Mouse (Mus musculus) embryonic facial prominence, embryonic 13.5 days (tissue): ENCODE measurements at regions not wholly inside any gene's neighbourhood (a gene's known extent, or its start where the extent isn't known, plus 50 kb on each side); places are given as distances from the start of the nearest gene placed in this dataset.

Experiments used
- ATAC-seq: fragments of 200-750 bp; cut with Nextera tagmentation; 2 replicates; pipeline ENCODE4 v1.8.0; 2017; ENCODE audit warnings: low read depth; ENCODE audit not compliant: insufficient number of reproducible peaks, insufficient read depth, low FRiP score, low TSS enrichment
- H3K27ac ChIP-seq: fragments of 300-500 bp; sonication (generic); 2 replicates; pipeline ENCODE4 v1.5.1; 2015; ENCODE audit warnings: moderate library complexity, mild to moderate bottlenecking, inconsistent platforms
- H3K27me3 ChIP-seq: fragments of 300-500 bp; sonication (generic); 2 replicates; pipeline ENCODE4 v1.6.1; 2015; ENCODE audit warnings: mild to moderate bottlenecking, inconsistent platforms
- H3K36me3 ChIP-seq: fragments of 300-500 bp; sonication (generic); 2 replicates; pipeline ENCODE4 v1.6.1; 2015; ENCODE audit warnings: mild to moderate bottlenecking, inconsistent platforms
- H3K4me1 ChIP-seq: fragments of 300-500 bp; sonication (generic); 2 replicates; pipeline ENCODE4 v1.6.1; 2015; ENCODE audit warnings: inconsistent platforms
- H3K4me2 ChIP-seq: fragments of 300-500 bp; sonication (generic); 2 replicates; pipeline ENCODE4 v1.6.1; 2015; ENCODE audit warnings: moderate library complexity, mild to moderate bottlenecking, inconsistent platforms
- H3K4me3 ChIP-seq: fragments of 300-500 bp; sonication (generic); 2 replicates; pipeline ENCODE4 v1.5.1; 2015; ENCODE audit warnings: mild to moderate bottlenecking, inconsistent platforms
- H3K9ac ChIP-seq: fragments of 300-500 bp; sonication (generic); 2 replicates; pipeline ENCODE4 v1.6.1; 2015; ENCODE audit warnings: mild to moderate bottlenecking, inconsistent platforms
- H3K9me3 ChIP-seq: fragments of 300-500 bp; sonication (generic); 2 replicates; pipeline ENCODE4 v1.6.1; 2016; ENCODE audit warnings: inconsistent platforms
- WGBS: fragments of 180-500 bp; shearing (Covaris S2); methylation state at CpG from one replicate; pipeline ENCODE4 v1.1.7; 2015; ENCODE audit warnings: mixed read lengths; 5-methylcytosine and 5-hydroxymethylcytosine counted together

DNA sequence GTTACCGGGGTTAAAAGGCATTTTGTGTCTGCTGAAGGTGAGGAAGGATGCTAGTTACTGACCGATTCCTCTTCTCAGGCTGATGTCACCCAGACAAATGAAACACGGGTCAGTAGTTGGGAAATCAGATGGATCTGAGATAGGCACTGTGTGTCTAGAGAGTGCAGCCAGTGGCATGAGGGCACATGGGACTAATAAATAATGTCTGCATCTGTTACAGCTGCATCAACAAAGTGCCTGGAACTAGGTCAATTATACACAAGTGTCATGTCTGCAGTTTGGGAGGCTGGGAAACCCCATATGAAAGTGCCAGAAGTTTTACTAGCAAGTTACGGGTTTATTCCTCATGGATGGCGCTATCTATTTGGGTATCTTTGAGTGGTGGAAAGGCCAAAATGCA, 68.8 kb downstream of the Cxcl12 start:
- Histone ChIP-seq H3K9ac (no peak overlapping the region), H3K36me3 (no peaks in the 10 kb centered on the region), H3K4me2 (no peak overlapping the region), H3K4me1 (no peaks in the 10 kb centered on the region), H3K27me3 (peaks cover 9% of the 10 kb centered on the region; the same call in 1 of the 2 replicates), H3K4me3 (no peak overlapping the region), H3K9me3 (no peaks in the 10 kb centered on the region), H3K27ac (no peak overlapping the region)
- 73% methylated on average over 5 of the region's 5 CpGs for whole genome bisulfite sequencing
- ATAC-seq = no peak

DNA sequence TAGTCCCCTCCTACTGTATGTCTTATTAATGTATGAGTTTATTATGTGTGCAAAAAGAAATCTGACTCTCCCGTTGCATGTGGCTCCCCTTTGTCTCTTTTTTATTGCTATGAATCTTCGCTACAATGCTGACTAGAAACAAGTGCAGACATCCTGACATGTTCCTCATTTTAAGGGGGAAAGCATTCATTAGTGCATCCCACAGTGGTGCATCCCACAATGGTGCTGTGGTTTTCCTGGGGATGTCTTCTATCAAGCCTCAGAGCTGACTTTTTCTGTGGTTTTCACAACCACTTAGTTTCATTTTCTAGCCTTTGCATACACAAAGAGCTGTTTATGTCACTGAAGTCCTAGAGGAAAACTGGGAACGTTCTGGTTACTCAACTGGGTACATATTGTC, 72.9 kb downstream of the Cxcl12 start:
- Histone ChIP-seq H3K9me3 (no peaks in the 10 kb centered on the region), H3K27ac (no peak overlapping the region), H3K36me3 (no peaks in the 10 kb centered on the region), H3K27me3 (peaks cover 23% of the 10 kb centered on the region), H3K4me2 (no peak overlapping the region), H3K4me1 (no peaks in the 10 kb centered on the region; the same call in 1 of the 2 replicates), H3K4me3 (no peak overlapping the region), H3K9ac (no peak overlapping the region)
- 47% methylated on average over 3 of the region's 3 CpGs for WGBS
- no peak for ATAC-seq

DNA sequence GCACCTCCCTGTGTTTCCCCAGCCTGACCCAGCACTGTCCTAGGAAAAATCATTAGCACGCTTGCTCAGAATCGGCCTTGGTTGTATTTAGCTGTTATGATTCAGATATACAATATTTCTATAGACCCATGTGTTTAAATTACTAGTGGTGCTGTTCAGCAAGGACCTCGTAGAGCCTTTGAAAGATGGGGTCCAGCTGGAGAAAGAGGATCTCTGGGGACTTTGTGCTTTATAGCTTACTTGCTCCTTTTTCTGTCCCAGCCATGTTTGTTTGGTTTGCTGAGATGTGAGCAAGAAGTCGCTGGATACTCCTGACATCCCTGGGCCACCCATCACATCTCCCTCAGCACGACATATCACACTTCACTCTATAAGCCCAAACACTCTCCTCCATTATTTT, 77.1 kb downstream of the Cxcl12 start:
- 88% methylated on average over 5 of the region's 5 CpGs for WGBS
- no peak for ATAC-seq

DNA sequence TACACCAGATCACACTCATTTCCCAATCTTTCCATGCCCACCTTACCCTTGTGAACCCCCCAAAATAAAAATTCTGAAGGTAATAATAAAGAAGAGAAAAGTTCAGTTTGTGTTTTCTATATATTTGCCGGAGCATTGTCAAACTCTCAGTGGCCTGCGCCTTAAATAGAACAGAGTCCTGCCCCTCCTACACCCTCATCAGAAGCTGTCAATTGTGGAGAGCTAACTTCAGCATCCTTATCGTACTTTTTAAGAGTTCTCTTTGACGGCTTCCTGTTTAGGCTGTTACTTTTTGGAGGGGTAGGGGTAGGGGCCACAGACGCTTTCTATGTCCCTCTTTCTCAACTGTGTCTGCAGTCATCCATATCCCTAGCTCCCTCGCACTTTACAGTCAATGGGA, 77.5 kb downstream of the Cxcl12 start:
- H3K9me3 ChIP-seq = no peaks in the 10 kb centered on the region
- H3K27ac ChIP-seq = no peak overlapping the region
- 83% methylated on average over 6 of the region's 6 CpGs for WGBS
- peaks cover 8% of the 10 kb centered on the region; the same call in 1 of the 2 replicates for H3K4me1 ChIP-seq
- ATAC-seq = no peak
- no peak overlapping the region for H3K4me2 ChIP-seq
- no peak overlapping the region for H3K4me3 ChIP-seq
- H3K36me3 ChIP-seq = no peaks in the 10 kb centered on the region
- peaks cover 19% of the 10 kb centered on the region for H3K27me3 ChIP-seq
- no peak overlapping the region for H3K9ac ChIP-seq

More for the DNA sequence above, 77.1 kb downstream of the Cxcl12 start:
- Histone ChIP-seq H3K27me3 (peaks cover 19% of the 10 kb centered on the region), H3K9me3 (no peaks in the 10 kb centered on the region), H3K4me3 (no peak overlapping the region), H3K36me3 (no peaks in the 10 kb centered on the region), H3K4me2 (no peak overlapping the region), H3K4me1 (peaks cover 6% of the 10 kb centered on the region; the same call in 1 of the 2 replicates), H3K27ac (no peak overlapping the region), H3K9ac (no peak overlapping the region)

DNA sequence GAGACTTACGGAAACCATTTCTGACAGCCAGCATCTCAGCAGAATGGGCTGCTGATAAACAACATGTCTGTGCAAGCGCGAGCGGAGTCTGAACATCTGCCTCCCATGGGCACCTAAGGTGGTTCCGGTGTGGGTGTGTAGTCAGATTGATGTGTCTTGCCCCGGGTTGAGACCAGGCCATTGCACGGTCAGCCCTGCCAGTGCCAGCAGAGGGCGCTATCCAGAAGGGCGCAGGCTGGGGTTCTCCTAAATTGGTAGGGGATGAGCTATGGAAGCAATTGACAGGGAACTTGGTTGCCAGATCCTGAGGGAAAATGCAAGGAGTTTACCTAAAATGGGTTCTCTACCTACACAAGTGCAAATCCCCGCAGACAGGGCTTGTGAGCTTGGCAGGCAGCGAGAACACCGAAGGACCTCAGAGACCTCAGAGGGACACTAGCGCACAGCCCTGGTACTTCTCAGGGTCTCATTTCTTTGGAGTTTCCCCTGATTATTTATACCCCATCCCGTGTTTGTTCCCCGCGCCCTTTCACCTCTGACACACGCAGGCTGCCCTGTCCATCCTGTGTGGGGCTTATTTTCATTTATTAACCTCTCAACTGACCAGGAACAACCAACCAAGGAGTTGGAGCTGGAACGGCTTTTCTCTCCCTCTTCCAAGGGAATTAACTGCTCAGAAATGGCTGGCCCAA, 81.0 kb downstream of the Cxcl12 start:
- WGBS = 82% methylated on average over 18 of the region's 18 CpGs
- peaks cover 14% of the 10 kb centered on the region for H3K4me1 ChIP-seq

DNA sequence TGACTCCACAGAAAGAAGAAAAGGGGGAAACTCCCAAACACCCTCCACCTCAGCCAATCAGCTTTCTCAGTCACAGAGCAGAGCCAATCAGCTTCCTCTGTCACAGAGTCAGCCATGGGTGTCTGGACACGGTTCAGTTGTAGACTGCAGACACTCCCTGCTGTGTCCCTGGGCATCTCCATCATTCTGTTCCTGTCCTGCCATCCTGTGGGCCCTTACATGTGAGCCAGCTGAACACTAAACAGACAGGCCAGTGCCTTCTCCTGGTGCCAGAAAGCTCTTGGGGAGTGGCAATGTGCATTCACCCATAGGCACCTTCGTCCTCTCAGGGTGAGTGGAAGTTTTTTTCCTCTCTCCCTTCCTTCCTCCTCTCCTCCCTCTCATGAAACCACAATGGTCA, 81.7 kb downstream of the Cxcl12 start:
- Histone ChIP-seq H3K27me3 (peaks cover 7% of the 10 kb centered on the region; the same call in 1 of the 2 replicates), H3K4me2 (no peak overlapping the region), H3K36me3 (no peaks in the 10 kb centered on the region), H3K27ac (no peak overlapping the region), H3K4me1 (peaks cover 18% of the 10 kb centered on the region), H3K9ac (no peak overlapping the region), H3K4me3 (no peak overlapping the region), H3K9me3 (no peaks in the 10 kb centered on the region)
- 49% methylated on average over 2 of the region's 2 CpGs for WGBS
- no peak for ATAC-seq

More for the DNA sequence above, 81.0 kb downstream of the Cxcl12 start:
- Histone ChIP-seq H3K27ac (no peak overlapping the region), H3K27me3 (peaks cover 7% of the 10 kb centered on the region), H3K9me3 (no peaks in the 10 kb centered on the region), H3K9ac (no peak overlapping the region), H3K4me2 (no peak overlapping the region), H3K36me3 (no peaks in the 10 kb centered on the region), H3K4me3 (no peak overlapping the region)
- ATAC-seq = no peak

DNA sequence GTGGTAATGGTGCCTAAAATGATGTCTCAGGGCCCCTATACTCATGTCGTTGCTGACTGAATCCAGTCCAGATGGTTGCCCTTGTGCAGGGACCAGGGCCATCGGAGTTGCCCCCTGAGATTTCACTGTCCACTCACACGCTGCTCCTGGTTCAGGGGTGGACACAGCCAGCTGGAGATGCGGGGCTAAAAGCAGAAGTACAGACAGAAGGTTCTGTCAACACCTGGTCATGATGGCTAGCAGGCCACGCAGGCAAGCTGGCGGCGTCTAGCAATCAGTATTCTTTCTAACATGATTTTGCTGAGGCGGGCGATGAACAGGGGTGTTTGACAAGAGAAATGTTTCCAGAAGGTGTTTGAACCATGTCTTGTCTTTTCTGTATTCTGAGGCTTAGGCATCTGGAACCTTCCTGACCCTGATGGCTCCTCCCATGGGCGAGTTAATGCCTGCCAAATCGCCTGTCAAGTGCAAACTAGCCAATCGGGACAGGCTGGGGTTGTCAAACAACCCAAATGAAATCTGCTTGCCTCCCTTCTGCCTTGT, 83.1 kb downstream of the Cxcl12 start:
- Histone ChIP-seq H3K9me3 (no peaks in the 10 kb centered on the region), H3K27ac (no peak overlapping the region), H3K36me3 (no peaks in the 10 kb centered on the region), H3K4me1 (peaks cover 18% of the 10 kb centered on the region), H3K4me2 (no peak overlapping the region), H3K27me3 (peaks cover 7% of the 10 kb centered on the region; the same call in 1 of the 2 replicates), H3K4me3 (no peak overlapping the region), H3K9ac (no peak overlapping the region)
- 70% methylated on average over 12 of the region's 12 CpGs for WGBS
- ATAC-seq = no peak

DNA sequence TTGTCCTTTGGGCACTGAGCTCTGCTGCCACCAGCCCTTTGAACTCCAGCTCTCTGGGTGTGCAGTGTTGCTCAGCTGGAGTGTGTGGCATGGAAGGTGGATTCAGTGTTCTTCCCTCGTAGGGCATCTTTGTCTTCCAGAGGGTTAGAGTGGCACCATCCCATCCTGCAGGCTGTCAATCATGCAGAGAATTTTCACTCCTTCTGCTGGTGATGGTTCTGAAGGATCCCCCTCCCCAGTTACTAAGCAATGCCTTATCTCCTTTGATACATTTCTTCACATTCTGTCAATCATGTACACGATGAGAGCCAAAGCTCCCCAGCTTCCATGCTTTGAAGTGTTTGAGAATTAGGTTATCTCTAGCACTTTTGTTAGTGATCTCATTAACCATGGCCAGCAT, 84.0 kb downstream of the Cxcl12 start:
- Histone ChIP-seq H3K27me3 (peaks cover 7% of the 10 kb centered on the region; the same call in 1 of the 2 replicates), H3K9me3 (no peaks in the 10 kb centered on the region), H3K36me3 (no peaks in the 10 kb centered on the region), H3K4me2 (no peak overlapping the region), H3K9ac (no peak overlapping the region), H3K4me3 (no peak overlapping the region), H3K4me1 (peaks cover 17% of the 10 kb centered on the region), H3K27ac (no peak overlapping the region)
- no peak for ATAC-seq
- WGBS = 71% methylated on average over 2 of the region's 2 CpGs

DNA sequence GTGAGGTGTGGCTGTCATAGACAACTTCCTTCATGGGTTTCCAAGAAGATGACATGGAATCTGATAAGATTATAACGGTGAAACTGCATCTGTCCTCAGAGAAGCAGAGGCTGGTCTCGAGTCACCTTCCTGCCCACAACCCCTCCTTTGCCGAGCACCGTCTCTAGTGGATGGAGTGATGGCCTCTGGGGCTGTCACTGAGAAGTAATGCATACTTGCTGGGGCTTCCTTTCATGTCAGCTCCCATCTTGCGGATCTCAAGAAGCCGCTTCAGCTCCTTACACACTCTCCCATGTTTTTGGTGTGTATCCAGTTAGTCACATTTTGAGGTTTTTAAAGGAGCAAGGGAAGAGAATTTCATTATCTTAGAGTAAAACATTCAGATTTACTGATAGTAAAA, 84.7 kb downstream of the Cxcl12 start:
- no peak overlapping the region for H3K4me2 ChIP-seq
- WGBS = 63% methylated on average over 6 of the region's 6 CpGs
- ATAC-seq = no peak

DNA sequence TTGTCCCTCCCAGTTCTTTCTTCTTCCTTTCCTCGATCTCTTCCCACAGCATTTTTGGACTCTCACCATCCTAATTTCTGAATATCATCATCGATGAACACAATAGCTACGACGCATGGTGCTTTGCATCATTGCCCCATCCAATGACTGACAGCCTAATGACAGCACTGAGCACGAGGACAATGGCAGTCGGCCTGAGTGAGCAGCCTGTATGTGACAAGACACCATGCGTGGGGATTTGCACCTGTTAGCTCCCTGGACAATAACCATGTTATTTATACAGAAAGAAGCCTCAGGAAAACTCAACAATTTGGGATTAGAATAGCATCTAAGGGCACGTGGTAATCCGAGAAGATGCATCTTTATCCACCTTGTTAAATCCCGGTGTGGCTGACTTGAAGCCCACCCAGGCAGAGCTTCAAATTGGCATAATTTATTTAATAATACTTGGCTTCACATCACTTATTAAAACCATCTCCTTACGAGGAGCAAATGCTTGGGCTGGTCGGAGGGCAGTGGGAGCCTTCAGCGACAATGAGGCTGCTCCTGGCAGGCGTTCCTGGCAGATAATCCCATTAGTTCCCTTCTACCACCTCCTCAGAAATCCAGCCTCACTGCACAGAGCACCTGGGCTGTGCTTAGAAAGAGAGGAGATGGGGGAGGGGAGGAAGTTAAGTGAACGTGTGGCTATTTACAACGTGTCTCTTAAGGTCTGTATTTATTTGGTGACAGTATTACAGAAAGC, 85.4 kb downstream of the Cxcl12 start:
- Histone ChIP-seq H3K9me3 (no peaks in the 10 kb centered on the region), H3K4me3 (no peak overlapping the region), H3K27ac (no peak overlapping the region), H3K9ac (no peak overlapping the region), H3K27me3 (peaks cover 7% of the 10 kb centered on the region; the same call in 1 of the 2 replicates), H3K36me3 (no peaks in the 10 kb centered on the region), H3K4me1 (peaks cover 13% of the 10 kb centered on the region), H3K4me2 (no peak overlapping the region)
- no peak for ATAC-seq
- WGBS = 30% methylated on average over 16 of the region's 16 CpGs

More for the DNA sequence above, 84.7 kb downstream of the Cxcl12 start:
- Histone ChIP-seq H3K27ac (no peak overlapping the region), H3K36me3 (no peaks in the 10 kb centered on the region), H3K9ac (no peak overlapping the region), H3K9me3 (no peaks in the 10 kb centered on the region), H3K4me3 (no peak overlapping the region), H3K4me1 (peaks cover 13% of the 10 kb centered on the region), H3K27me3 (peaks cover 7% of the 10 kb centered on the region; the same call in 1 of the 2 replicates)

DNA sequence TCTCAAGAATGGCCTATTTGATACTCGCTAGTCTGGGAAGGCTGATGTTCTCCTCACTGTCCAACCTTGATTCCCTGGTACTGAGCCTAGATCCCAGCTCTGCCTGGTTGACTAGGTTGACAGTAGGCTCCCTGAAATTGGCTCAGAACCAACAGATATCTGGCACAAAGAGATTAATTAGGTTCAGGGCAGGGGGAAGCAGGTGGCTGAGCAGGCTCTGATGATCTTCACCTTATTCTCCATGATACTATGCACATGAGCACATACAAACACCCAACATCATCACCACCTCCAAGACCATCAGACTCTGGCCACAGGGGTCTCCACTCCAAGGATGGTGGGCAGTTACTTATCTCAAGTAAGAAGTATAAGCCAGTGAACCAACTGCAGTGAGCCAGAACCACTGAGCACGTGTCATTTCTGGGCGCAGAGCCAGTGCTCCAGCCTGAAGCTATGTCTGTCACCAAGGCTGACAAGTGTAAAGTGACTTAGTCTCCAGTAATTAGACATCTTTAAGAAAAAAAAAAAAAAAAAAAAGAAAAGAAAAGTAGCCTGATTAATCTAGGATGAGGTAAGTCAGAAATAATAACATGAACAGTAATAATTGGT, 86.4 kb downstream of the Cxcl12 start:
- Histone ChIP-seq H3K27me3 (peaks cover 7% of the 10 kb centered on the region; the same call in 1 of the 2 replicates), H3K27ac (no peak overlapping the region), H3K4me2 (no peak overlapping the region), H3K36me3 (no peaks in the 10 kb centered on the region), H3K9ac (no peak overlapping the region), H3K4me3 (no peak overlapping the region), H3K4me1 (peaks cover 13% of the 10 kb centered on the region), H3K9me3 (no peaks in the 10 kb centered on the region)
- WGBS = 60% methylated on average over 3 of the region's 3 CpGs
- 0 out of 2 replicates have a peak, but pooled peaks have one; percentile 10 for ATAC-seq
